Mouse (Mus musculus): ENCODE data around the gene Chchd1.
A peak's percentile ranks its signal among the peaks of the same experiment; 100 is the strongest.

Gene Chchd1

GRCm38 (mm10) chr14:20702741-20703381 lies at the start of gene Chchd1:
TSS of gene Chchd1 (plus strand) at chr14:20703006.
- DNase-seq: peak; percentile 88

GRCm38 (mm10) chr14:20654690-20655421 lies 48.0 kb upstream of the Chchd1 start:
- DNase-seq: no peak

GRCm38 (mm10) chr14:20655731-20656130 lies 47.1 kb upstream of the Chchd1 start:
- DNase-seq: no peak

GRCm38 (mm10) chr14:20656361-20656760 lies 46.4 kb upstream of the Chchd1 start, which contains the start of gene Myoz1:
TSS of gene Myoz1 (minus strand) at chr14:20656540.
- no peak for DNase-seq

GRCm38 (mm10) chr14:20658326-20658725 lies 44.5 kb upstream of the Chchd1 start:
- no peak for DNase-seq

- no peak for DNase-seq
Observed at GRCm38 (mm10) chr14:20658902-20659301, 43.9 kb upstream of the Chchd1 start.

GRCm38 (mm10) chr14:20659687-20660086 lies 43.1 kb upstream of the Chchd1 start:
- DNase-seq: no peak

GRCm38 (mm10) chr14:20660827-20661660 lies 41.8 kb upstream of the Chchd1 start:
- peak; percentile 92 for DNase-seq

- no peak for DNase-seq
Observed at GRCm38 (mm10) chr14:20661661-20662331, 41.0 kb upstream of the Chchd1 start.

GRCm38 (mm10) chr14:20662740-20663139 lies 40.1 kb upstream of the Chchd1 start:
- DNase-seq: no peak

GRCm38 (mm10) chr14:20663601-20664000 lies 39.2 kb upstream of the Chchd1 start:
- no peak for DNase-seq

- no peak for DNase-seq
Observed at GRCm38 (mm10) chr14:20664436-20664835, 38.4 kb upstream of the Chchd1 start.

GRCm38 (mm10) chr14:20667469-20667868 lies 35.3 kb upstream of the Chchd1 start:
- DNase-seq: no peak

GRCm38 (mm10) chr14:20668154-20668810 lies 34.5 kb upstream of the Chchd1 start, which contains the start of gene Synpo2l:
TSS of gene Synpo2l (minus strand) at chr14:20668354.
- no peak for DNase-seq

- peak; percentile 69 for DNase-seq
Observed at GRCm38 (mm10) chr14:20672990-20673389, 29.8 kb upstream of the Chchd1 start.

- peak; percentile 31 for DNase-seq
Observed at GRCm38 (mm10) chr14:20673735-20674063, 29.1 kb upstream of the Chchd1 start.

GRCm38 (mm10) chr14:20674064-20674833 lies 28.6 kb upstream of the Chchd1 start, which contains the start of gene Sec24c:
TSS of gene Sec24c (plus strand) at chr14:20674308.
- peak; percentile 100 for DNase-seq

GRCm38 (mm10) chr14:20677906-20678305 lies 24.9 kb upstream of the Chchd1 start:
- DNase-seq: no peak

GRCm38 (mm10) chr14:20681742-20682141 lies 21.1 kb upstream of the Chchd1 start:
- no peak for DNase-seq

- DNase-seq: peak; percentile 65
Observed at GRCm38 (mm10) chr14:20682498-20682897, 20.3 kb upstream of the Chchd1 start.

- no peak for DNase-seq
Observed at GRCm38 (mm10) chr14:20686576-20686975, 16.2 kb upstream of the Chchd1 start.

Data from thymus, postnatal 4 days (tissue).